Mouse (Mus musculus): ENCODE measurements at regions not wholly inside any gene's neighbourhood (a gene's known extent, or its start where the extent isn't known, plus 50 kb on each side); places are given as distances from the start of the nearest gene placed in this dataset.
A peak's percentile ranks its signal among the peaks of the same experiment; 100 is the strongest.
"Not testable (repeated sequence)": the region's sequence is repeated elsewhere in the genome, so short reads cannot be mapped to it uniquely, and the experiment has no call there.

GRCm38 (mm10) chr12:29290591-29291351 is 237.4 kb upstream of the Myt1l start:
- peak; percentile 70 to 72 for DNase-seq

- DNase-seq: no peak
Observed at GRCm38 (mm10) chr12:29297984-29298383, 230.2 kb upstream of the Myt1l start.

- no peak for DNase-seq
Observed at GRCm38 (mm10) chr12:29315636-29316035, 212.5 kb upstream of the Myt1l start.

GRCm38 (mm10) chr12:29321468-29321867 is 206.7 kb upstream of the Myt1l start:
- DNase-seq: no peak

- no peak for DNase-seq
Observed at GRCm38 (mm10) chr12:29323534-29323933, 204.7 kb upstream of the Myt1l start.

GRCm38 (mm10) chr12:29335839-29336469 is 192.2 kb upstream of the Myt1l start:
- DNase-seq: no peak

GRCm38 (mm10) chr12:29337336-29337735 is 190.8 kb upstream of the Myt1l start:
- DNase-seq: no peak

- DNase-seq: no peak
Observed at GRCm38 (mm10) chr12:29341388-29341995, 186.7 kb upstream of the Myt1l start.

GRCm38 (mm10) chr12:29343147-29343852 is 184.9 kb upstream of the Myt1l start:
- no peak for DNase-seq

GRCm38 (mm10) chr12:29348698-29349097 is 179.5 kb upstream of the Myt1l start:
- no peak for DNase-seq

GRCm38 (mm10) chr12:29349146-29349850 is 178.9 kb upstream of the Myt1l start:
- DNase-seq: no peak

GRCm38 (mm10) chr12:29353777-29354496 is 174.2 kb upstream of the Myt1l start:
- DNase-seq: no peak

- DNase-seq: no peak
Observed at GRCm38 (mm10) chr12:29354816-29355215, 173.4 kb upstream of the Myt1l start.

- DNase-seq: no peak
Observed at GRCm38 (mm10) chr12:29356681-29357397, 171.3 kb upstream of the Myt1l start.

GRCm38 (mm10) chr12:29361236-29361635 is 166.9 kb upstream of the Myt1l start:
- DNase-seq: no peak

- DNase-seq: not testable (repeated sequence)
Observed at GRCm38 (mm10) chr12:29367741-29368106, 160.5 kb upstream of the Myt1l start.

GRCm38 (mm10) chr12:29368107-29368819 is 159.9 kb upstream of the Myt1l start:
- no peak for DNase-seq

- no peak for DNase-seq
Observed at GRCm38 (mm10) chr12:29368820-29369175, 159.4 kb upstream of the Myt1l start.

- DNase-seq: no peak
Observed at GRCm38 (mm10) chr12:29391756-29392155, 136.4 kb upstream of the Myt1l start.

- no peak for DNase-seq
Observed at GRCm38 (mm10) chr12:29394271-29394670, 133.9 kb upstream of the Myt1l start.

GRCm38 (mm10) chr12:29394881-29395280 is 133.3 kb upstream of the Myt1l start:
- DNase-seq: no peak

All from thymus, adult 18-20 months (tissue).